Mouse (Mus musculus) limb, embryonic 15.5 days (tissue): ENCODE results near the gene Ccdc113. TPM values are rescaled to one million over a fixed set of nuclear protein-coding genes. Genes with fewer than 3 reads are reported as not detected.

Experiments used
- ATAC-seq: fragments of 200-750 bp; cut with Nextera tagmentation; 2 replicates; pipeline ENCODE4 v1.8.0; 2017; ENCODE audit warnings: low read depth, moderate TSS enrichment; ENCODE audit not compliant: insufficient number of reproducible peaks, low FRiP score, low TSS enrichment
- H3K27ac ChIP-seq: fragments of 300-500 bp; sonication (generic); 2 replicates; pipeline ENCODE4 v1.5.1; 2015; ENCODE audit warnings: moderate library complexity, mild to moderate bottlenecking, inconsistent platforms
- H3K27me3 ChIP-seq: fragments of 300-500 bp; sonication (generic); 2 replicates; pipeline ENCODE4 v1.6.1; 2015; ENCODE audit warnings: inconsistent platforms
- H3K36me3 ChIP-seq: fragments of 300-500 bp; sonication (generic); 2 replicates; pipeline ENCODE4 v1.6.1; 2015; ENCODE audit warnings: inconsistent platforms
- H3K4me1 ChIP-seq: fragments of 300-500 bp; sonication (generic); 2 replicates; pipeline ENCODE4 v1.6.1; 2015; ENCODE audit warnings: inconsistent platforms
- H3K4me2 ChIP-seq: fragments of 300-500 bp; sonication (generic); 2 replicates; pipeline ENCODE4 v1.6.1; 2015; ENCODE audit warnings: mild to moderate bottlenecking, inconsistent platforms
- H3K4me3 ChIP-seq: fragments of 300-500 bp; sonication (generic); 2 replicates; pipeline ENCODE4 v1.5.1; 2015; ENCODE audit warnings: mild to moderate bottlenecking, inconsistent platforms
- H3K9ac ChIP-seq: fragments of 300-500 bp; sonication (generic); 2 replicates; pipeline ENCODE4 v1.6.1; 2015; ENCODE audit warnings: inconsistent platforms
- H3K9me3 ChIP-seq: fragments of 300-500 bp; sonication (generic); 2 replicates; pipeline ENCODE4 v1.6.1; 2016; ENCODE audit warnings: inconsistent platforms
- WGBS: fragments of 180-500 bp; shearing (Covaris S2); methylation state at CpG from one replicate; pipeline ENCODE4 v1.1.7; 2015; 5-methylcytosine and 5-hydroxymethylcytosine counted together
- polyA plus RNA-seq: library from polyadenylated mRNA; unstranded; fragments of >200 nt; fragmentation: Nextera tagmentation; extraction: Ambion mirVana; gene quantifications from 2 replicates; pipeline ENCODE4 v1.2.1, GENCODE M21; 2015

The Ccdc113 gene
- polyA plus RNA-seq, 1 experiment from 2014 or later, result 0.52 TPM

DNA sequence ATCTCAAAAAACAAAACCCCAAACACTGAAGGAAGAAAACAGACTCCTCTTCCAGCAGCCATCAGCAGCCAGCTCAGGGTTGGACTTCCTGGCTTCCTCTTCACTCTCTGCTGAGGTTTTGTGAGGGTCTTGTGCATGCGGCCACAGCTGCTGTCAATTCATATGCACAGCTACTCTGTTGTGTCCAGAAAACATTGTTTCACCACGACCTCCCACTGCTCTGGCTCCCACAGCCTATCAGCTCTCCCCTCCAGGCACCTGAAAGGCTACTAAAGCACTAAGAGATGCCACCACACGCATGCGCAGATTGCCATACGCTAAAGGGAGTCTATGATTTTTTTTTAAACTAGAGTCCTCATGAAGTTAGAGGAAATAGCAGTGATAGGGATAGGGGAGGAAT lies 29.1 kb upstream of the Ccdc113 start:
- Histone ChIP-seq H3K9me3 (no peaks in the 10 kb centered on the region), H3K36me3 (no peaks in the 10 kb centered on the region), H3K4me1 (0 out of 2 replicates have a peak, but pooled peaks cover 3% of the 10 kb centered on the region), H3K27me3 (no peaks in the 10 kb centered on the region), H3K27ac (no peak overlapping the region), H3K4me2 (no peak overlapping the region), H3K4me3 (no peak overlapping the region), H3K9ac (no peak overlapping the region)
- no peak for ATAC-seq
- 66% methylated on average over 5 of the region's 5 CpGs for WGBS

DNA sequence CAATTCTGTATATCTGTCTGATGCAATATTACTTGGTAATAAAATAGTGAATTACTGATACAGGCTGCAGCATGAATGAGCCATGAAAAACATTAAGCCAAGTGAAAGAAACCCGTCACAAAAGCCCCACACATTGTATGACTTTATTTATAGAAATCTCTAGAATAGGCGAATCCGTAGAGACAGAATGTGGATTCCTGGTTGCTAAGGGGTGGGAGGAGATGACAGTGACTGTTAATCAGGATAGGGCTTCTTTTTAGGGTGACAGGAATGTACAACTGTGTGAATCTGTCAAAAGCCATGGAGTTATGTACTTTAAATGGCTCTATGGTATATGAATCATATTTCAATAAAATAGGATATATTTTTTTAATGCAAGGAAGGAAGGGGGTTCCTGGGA lies 28.3 kb upstream of the Ccdc113 start:
- no peak overlapping the region for H3K4me2 ChIP-seq
- 0 out of 2 replicates have a peak, but pooled peaks cover 3% of the 10 kb centered on the region for H3K4me1 ChIP-seq
- no peak overlapping the region for H3K27ac ChIP-seq
- no peaks in the 10 kb centered on the region for H3K9me3 ChIP-seq
- H3K36me3 ChIP-seq, result no peaks in the 10 kb centered on the region
- no peak overlapping the region for H3K9ac ChIP-seq
- H3K4me3 ChIP-seq, result no peak overlapping the region
- ATAC-seq, result no peak
- H3K27me3 ChIP-seq, result no peaks in the 10 kb centered on the region
- 75% methylated on average over 3 of the region's 3 CpGs for WGBS

DNA sequence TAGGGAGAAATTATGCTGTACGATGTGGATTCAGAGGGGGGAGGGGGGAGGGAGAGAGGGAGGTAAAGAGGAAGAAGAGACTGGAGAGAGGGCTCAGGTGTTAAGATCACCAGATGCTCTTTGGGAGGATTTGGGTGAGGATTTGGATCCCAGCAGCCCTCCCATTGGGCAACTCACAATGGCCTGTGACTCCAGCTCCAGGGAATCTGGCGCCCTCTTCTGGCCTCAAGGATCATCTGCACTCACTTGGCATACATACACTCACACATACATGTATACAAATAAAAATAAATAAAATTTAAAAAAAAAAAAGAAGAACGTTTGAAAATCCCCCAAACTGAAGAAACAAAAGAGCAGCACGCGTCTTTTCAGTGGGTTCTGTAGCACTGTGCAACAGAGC lies 27.6 kb upstream of the Ccdc113 start:
- 65% methylated on average over 5 of the region's 5 CpGs for WGBS
- Histone ChIP-seq H3K4me3 (no peak overlapping the region), H3K9me3 (no peaks in the 10 kb centered on the region), H3K4me1 (0 out of 2 replicates have a peak, but pooled peaks cover 3% of the 10 kb centered on the region), H3K9ac (no peak overlapping the region), H3K27me3 (no peaks in the 10 kb centered on the region), H3K4me2 (no peak overlapping the region), H3K36me3 (no peaks in the 10 kb centered on the region), H3K27ac (no peak overlapping the region)
- no peak for ATAC-seq

DNA sequence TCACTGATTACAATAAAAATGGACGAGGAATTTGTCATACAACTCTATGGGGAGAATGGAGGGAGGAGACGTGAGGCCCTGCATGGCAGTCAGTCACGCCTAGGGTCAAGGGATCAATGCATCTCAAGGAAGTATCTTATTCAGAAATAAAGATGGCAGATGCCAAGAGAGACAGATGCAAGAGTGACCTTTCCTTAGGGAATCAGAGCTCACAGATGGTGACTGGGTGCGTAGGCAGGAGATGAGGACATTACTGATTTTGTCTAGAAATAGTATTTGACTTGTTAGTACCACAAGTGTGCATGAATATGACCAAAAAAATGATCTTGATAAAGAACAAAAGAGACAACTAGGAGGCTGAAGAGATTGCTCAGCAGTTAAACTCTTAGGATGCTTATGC lies 21.6 kb upstream of the Ccdc113 start:
- Histone ChIP-seq H3K27me3 (no peaks in the 10 kb centered on the region), H3K4me1 (0 out of 2 replicates have a peak, but pooled peaks cover 3% of the 10 kb centered on the region), H3K27ac (no peak overlapping the region), H3K4me3 (no peak overlapping the region), H3K9me3 (no peaks in the 10 kb centered on the region), H3K4me2 (no peak overlapping the region), H3K36me3 (no peaks in the 10 kb centered on the region), H3K9ac (no peak overlapping the region)
- no peak for ATAC-seq
- 54% methylated on average over 4 of the region's 4 CpGs for WGBS

- no peaks in the 10 kb centered on the region for H3K9me3 ChIP-seq
- H3K4me2 ChIP-seq, result no peak overlapping the region
- H3K4me3 ChIP-seq, result no peak overlapping the region
- no peaks in the 10 kb centered on the region for H3K36me3 ChIP-seq
- 65% methylated on average over 4 of the region's 4 CpGs for WGBS
- no peak for ATAC-seq
- H3K4me1 ChIP-seq, result 0 out of 2 replicates have a peak, but pooled peaks cover 3% of the 10 kb centered on the region
- H3K27me3 ChIP-seq, result no peaks in the 10 kb centered on the region
- H3K9ac ChIP-seq, result no peak overlapping the region
- no peak overlapping the region for H3K27ac ChIP-seq
Observed at GRCm38 (mm10) chr8:95513219-95513618, 20.7 kb upstream of the Ccdc113 start.

GRCm38 (mm10) chr8:95516928-95517327 lies 17.0 kb upstream of the Ccdc113 start:
- no peak overlapping the region for H3K9ac ChIP-seq
- H3K4me3 ChIP-seq, result no peak overlapping the region
- no peak overlapping the region for H3K27ac ChIP-seq
- no peak for ATAC-seq
- H3K9me3 ChIP-seq, result no peaks in the 10 kb centered on the region
- H3K27me3 ChIP-seq, result no peaks in the 10 kb centered on the region
- no peaks in the 10 kb centered on the region for H3K4me1 ChIP-seq
- WGBS, result 88% methylated on average over 6 of the region's 6 CpGs
- no peaks in the 10 kb centered on the region for H3K36me3 ChIP-seq
- H3K4me2 ChIP-seq, result no peak overlapping the region

DNA sequence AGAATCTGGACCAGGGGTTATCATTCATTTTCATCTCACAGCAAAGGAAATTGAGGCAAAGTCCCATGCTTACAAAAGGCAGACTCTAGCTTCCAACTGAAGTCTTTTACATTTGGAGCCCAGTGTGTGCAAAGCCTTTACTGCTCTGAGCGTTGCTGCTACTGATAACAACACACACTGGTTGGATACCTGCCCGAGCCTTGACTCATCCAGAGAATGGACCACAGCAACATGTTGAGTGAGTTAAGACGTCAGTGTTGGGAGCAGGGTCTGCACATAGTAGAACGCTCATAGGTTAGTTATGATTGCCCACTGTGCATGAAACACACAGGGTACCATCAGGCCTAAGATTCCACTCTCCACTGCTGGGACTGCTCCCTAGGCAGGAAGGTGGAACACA lies 9.9 kb upstream of the Ccdc113 start:
- no peak overlapping the region for H3K9ac ChIP-seq
- no peaks in the 10 kb centered on the region for H3K27me3 ChIP-seq
- H3K27ac ChIP-seq, result no peak overlapping the region
- no peaks in the 10 kb centered on the region for H3K4me1 ChIP-seq
- no peaks in the 10 kb centered on the region for H3K9me3 ChIP-seq
- ATAC-seq, result no peak
- no peaks in the 10 kb centered on the region for H3K36me3 ChIP-seq
- H3K4me3 ChIP-seq, result no peak overlapping the region
- WGBS, result 85% methylated on average over 4 of the region's 4 CpGs
- no peak overlapping the region for H3K4me2 ChIP-seq

GRCm38 (mm10) chr8:95528194-95528593 lies 5.7 kb upstream of the Ccdc113 start:
- no peak overlapping the region for H3K4me3 ChIP-seq
- no peaks in the 10 kb centered on the region for H3K36me3 ChIP-seq
- WGBS, result 87% methylated on average over 10 of the region's 10 CpGs
- no peaks in the 10 kb centered on the region for H3K9me3 ChIP-seq
- no peak for ATAC-seq
- no peak overlapping the region for H3K9ac ChIP-seq
- H3K27ac ChIP-seq, result no peak overlapping the region
- H3K27me3 ChIP-seq, result no peaks in the 10 kb centered on the region
- H3K4me2 ChIP-seq, result no peak overlapping the region
- no peaks in the 10 kb centered on the region for H3K4me1 ChIP-seq

DNA sequence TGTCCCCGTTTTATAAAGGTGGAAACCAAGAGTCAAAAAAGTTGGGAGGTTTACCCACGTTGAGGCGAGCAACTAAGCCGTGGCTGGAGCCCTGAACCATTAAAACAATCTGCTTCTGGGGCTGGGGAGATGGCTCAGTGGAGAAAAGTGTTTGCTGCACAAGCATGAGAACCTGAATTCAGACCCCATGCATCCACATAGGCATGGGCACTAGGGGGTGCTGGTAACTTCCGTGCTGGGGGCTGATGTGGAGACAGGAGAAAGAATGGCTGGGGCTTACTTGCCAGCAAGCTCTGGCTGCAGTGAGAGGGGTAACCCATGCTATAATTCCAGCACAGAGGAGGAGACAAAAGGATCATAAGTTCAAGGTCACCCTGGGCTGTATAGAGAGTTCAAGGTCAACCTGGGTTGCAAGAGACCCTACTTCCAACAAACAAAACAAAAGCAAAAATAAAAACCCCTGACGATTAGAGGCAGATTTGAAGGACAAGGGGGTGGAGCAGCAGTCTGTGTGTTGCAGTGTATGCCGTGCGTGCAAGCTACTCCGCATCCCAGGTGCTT lies 5.1 kb upstream of the Ccdc113 start:
- WGBS, result 69% methylated on average over 9 of the region's 9 CpGs

GRCm38 (mm10) chr8:95532206-95532605 lies 1.7 kb upstream of the Ccdc113 start:
- no peak overlapping the region for H3K27ac ChIP-seq
- H3K9me3 ChIP-seq, result no peaks in the 10 kb centered on the region
- no peak overlapping the region for H3K4me3 ChIP-seq
- H3K27me3 ChIP-seq, result no peaks in the 10 kb centered on the region
- ATAC-seq, result no peak
- 53% methylated on average over 4 of the region's 4 CpGs for WGBS
- H3K9ac ChIP-seq, result no peak overlapping the region
- no peak overlapping the region for H3K4me2 ChIP-seq
- peaks cover 5% of the 10 kb centered on the region for H3K4me1 ChIP-seq
- H3K36me3 ChIP-seq, result no peaks in the 10 kb centered on the region

More for the DNA sequence above, 5.1 kb upstream of the Ccdc113 start:
- Histone ChIP-seq H3K27me3 (no peaks in the 10 kb centered on the region), H3K9me3 (no peaks in the 10 kb centered on the region), H3K9ac (no peak overlapping the region), H3K36me3 (no peaks in the 10 kb centered on the region), H3K4me3 (no peak overlapping the region), H3K4me2 (no peak overlapping the region), H3K4me1 (peaks cover under 1% of the 10 kb centered on the region), H3K27ac (no peak overlapping the region)
- ATAC-seq, result no peak

GRCm38 (mm10) chr8:95539487-95539886 lies 5.6 kb downstream of the Ccdc113 start:
- 74% methylated on average over 5 of the region's 5 CpGs for WGBS
- no peak for ATAC-seq

DNA sequence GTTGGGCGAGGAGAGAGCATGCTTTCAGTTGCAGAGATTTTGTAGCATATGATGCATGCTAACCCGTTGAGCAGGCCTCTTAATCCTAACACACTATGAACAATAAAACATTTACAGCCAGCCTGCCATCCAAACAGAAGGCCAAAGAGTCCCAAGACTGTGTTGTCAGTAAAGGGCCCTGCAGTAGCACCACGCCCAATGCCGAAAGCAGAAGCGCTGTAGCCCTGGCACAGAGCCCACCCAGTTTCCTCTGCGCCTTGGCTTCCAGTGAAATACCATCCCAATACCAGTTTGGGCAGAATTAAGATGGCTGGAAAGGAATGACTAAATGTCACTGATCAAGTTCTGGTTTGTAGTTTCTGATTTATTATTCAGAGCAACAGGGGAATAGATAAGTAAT lies 8.3 kb downstream of the Ccdc113 start:
- Histone ChIP-seq H3K4me3 (no peak overlapping the region), H3K9me3 (no peaks in the 10 kb centered on the region), H3K27ac (no peak overlapping the region), H3K36me3 (no peaks in the 10 kb centered on the region), H3K27me3 (no peaks in the 10 kb centered on the region), H3K4me1 (no peaks in the 10 kb centered on the region), H3K9ac (no peak overlapping the region), H3K4me2 (no peak overlapping the region)
- WGBS, result 73% methylated on average over 6 of the region's 6 CpGs
- ATAC-seq, result no peak

More at GRCm38 (mm10) chr8:95539487-95539886, 5.6 kb downstream of the Ccdc113 start:
- no peak overlapping the region for H3K4me3 ChIP-seq
- no peak overlapping the region for H3K9ac ChIP-seq
- H3K4me2 ChIP-seq, result no peak overlapping the region
- no peaks in the 10 kb centered on the region for H3K27me3 ChIP-seq
- H3K27ac ChIP-seq, result no peak overlapping the region
- no peaks in the 10 kb centered on the region for H3K4me1 ChIP-seq
- no peaks in the 10 kb centered on the region for H3K9me3 ChIP-seq
- H3K36me3 ChIP-seq, result no peaks in the 10 kb centered on the region

DNA sequence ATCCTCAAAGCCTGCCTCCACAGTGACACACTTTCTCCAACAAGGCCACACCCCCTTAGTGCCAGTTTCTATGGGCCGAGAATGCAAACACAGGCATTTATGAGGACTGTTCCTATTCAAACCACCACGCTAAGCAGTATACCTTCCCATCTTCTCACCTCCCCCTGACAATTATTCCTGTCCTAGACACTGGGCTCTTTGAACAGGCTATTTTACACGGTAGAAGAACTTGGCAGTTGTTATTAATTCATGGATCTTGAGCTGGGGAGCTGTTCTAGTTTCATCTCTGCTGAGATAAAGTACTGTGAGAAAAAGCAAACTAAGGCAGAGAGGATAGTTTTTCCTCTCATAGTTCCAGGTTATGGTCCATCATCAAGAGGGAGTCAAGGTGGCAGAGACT lies 9.2 kb downstream of the Ccdc113 start:
- ATAC-seq, result no peak
- Histone ChIP-seq H3K4me2 (no peak overlapping the region), H3K27me3 (no peaks in the 10 kb centered on the region), H3K27ac (no peak overlapping the region), H3K4me1 (no peaks in the 10 kb centered on the region), H3K36me3 (no peaks in the 10 kb centered on the region), H3K9me3 (no peaks in the 10 kb centered on the region), H3K9ac (no peak overlapping the region), H3K4me3 (no peak overlapping the region)
- 75% methylated on average over 3 of the region's 3 CpGs for WGBS
